Mouse (Mus musculus) layer of hippocampus, adult 2 months (tissue): ENCODE measurements around the gene Pcsk2. TPM values are rescaled to one million over a fixed set of nuclear protein-coding genes. Genes with fewer than 3 reads are reported as not detected.

Source experiments
- DNase-seq, 2 experiments: peaks; one replicate each; pipeline ENCODE4 v3.0.0; 2022; ENCODE audit warnings: low spot score in 2 of 2
- H3K27ac ChIP-seq: fragments of 200-600 bp; 2 replicates; pipeline ENCODE4 v1.8.1; 2022
- H3K4me3 ChIP-seq: fragments of 200-600 bp; 2 replicates; pipeline ENCODE4 v1.8.1; 2022; ENCODE audit warnings: mild to moderate bottlenecking
- CTCF ChIP-seq: fragments of 200-600 bp; conservative IDR thresholded peaks from 2 replicates; pipeline ENCODE4 v1.8.1; 2022; ENCODE audit warnings: antibody characterized with exemption, mild to moderate bottlenecking, moderate library complexity
- total RNA-seq, 2 experiments: library from RNA; stranded (reverse); gene quantifications; 2 replicates each; pipeline ENCODE4 v1.2.3; 2021

The Pcsk2 gene
- total RNA-seq, 2 experiments from 2014 or later, result 168 to 172 TPM

DNA sequence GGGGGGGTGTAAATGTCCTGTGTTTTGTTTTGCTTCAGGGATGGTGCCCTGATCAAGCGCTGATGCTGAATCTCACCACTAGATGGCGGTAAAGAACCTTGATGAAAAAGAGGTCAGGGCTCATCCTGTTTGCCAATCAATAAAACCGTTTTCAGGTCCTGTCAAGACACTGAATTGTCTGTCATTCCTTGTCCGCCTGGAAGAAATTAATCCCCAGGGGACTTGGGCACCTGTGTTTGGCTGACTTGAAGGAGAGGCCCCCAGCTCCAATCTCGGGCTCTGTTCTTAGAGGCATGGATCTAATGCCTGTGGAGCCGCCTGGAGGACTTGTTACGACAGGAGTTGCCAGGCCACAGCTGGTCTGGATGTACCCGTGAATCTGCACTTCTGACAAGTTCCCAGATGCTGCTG, 291.3 kb downstream of the Pcsk2 start:
- peak overlapping the region; percentile 30; the same call in 1 of the 2 replicates for H3K4me3 ChIP-seq
- no peak overlapping the region for H3K27ac ChIP-seq
- DNase-seq, result peak; percentile 65 to 80
- TF ChIP-seq CTCF, result peak; percentile 78

- no peak overlapping the region for H3K4me3 ChIP-seq
- TF ChIP-seq CTCF, result peak; percentile 17; the same call in 1 of the 2 replicates
- DNase-seq, result no peak
- no peak overlapping the region for H3K27ac ChIP-seq
Measured at GRCm38 (mm10) chr2:143838698-143839097, 292.7 kb downstream of the Pcsk2 start.

- no peak for DNase-seq
- TF ChIP-seq CTCF, result no peak
- no peak overlapping the region for H3K27ac ChIP-seq
- no peak overlapping the region for H3K4me3 ChIP-seq
Measured at GRCm38 (mm10) chr2:143839458-143839857, 293.5 kb downstream of the Pcsk2 start.

GRCm38 (mm10) chr2:143840895-143841294, 294.9 kb downstream of the Pcsk2 start:
- H3K27ac ChIP-seq, result no peak overlapping the region
- no peak for DNase-seq
- H3K4me3 ChIP-seq, result no peak overlapping the region
- no peak for TF ChIP-seq CTCF

GRCm38 (mm10) chr2:143841536-143841935, 295.6 kb downstream of the Pcsk2 start:
- Histone ChIP-seq H3K27ac (no peak overlapping the region), H3K4me3 (no peak overlapping the region)
- no peak for DNase-seq
- no peak for TF ChIP-seq CTCF

- H3K27ac ChIP-seq, result no peak overlapping the region
- no peak overlapping the region for H3K4me3 ChIP-seq
- DNase-seq, result no peak
- no peak for TF ChIP-seq CTCF
Measured at GRCm38 (mm10) chr2:143844779-143845178, 298.8 kb downstream of the Pcsk2 start.

- Histone ChIP-seq H3K4me3 (no peak overlapping the region), H3K27ac (no peak overlapping the region)
- no peak for DNase-seq
- no peak for TF ChIP-seq CTCF
Measured at GRCm38 (mm10) chr2:143846799-143847198, 300.8 kb downstream of the Pcsk2 start.

DNA sequence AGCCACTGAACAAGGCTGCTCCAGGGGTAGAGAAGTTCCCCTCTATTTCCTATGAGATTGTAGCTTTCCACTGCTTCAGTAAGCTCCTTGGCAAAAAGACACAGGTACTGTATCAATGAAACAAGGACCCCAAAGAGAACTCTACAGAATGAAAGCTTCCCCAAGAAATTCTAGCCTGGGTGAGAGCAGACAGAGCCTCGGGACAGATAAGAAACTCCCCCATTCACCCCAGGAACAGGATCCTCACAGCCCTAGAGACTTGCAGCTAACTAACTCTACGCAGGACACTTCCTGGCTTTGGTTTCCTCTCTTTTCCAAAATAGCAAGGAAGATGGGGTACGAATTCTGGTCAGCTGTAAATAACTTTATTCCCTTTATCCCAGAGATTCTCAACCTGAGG, 301.3 kb downstream of the Pcsk2 start:
- no peak overlapping the region for H3K4me3 ChIP-seq

GRCm38 (mm10) chr2:143851354-143852221, 305.6 kb downstream of the Pcsk2 start:
- Histone ChIP-seq H3K27ac (peak overlapping the region; percentile 51; the same call in 1 of the 2 replicates), H3K4me3 (no peak overlapping the region)
- peak; percentile 14 to 55 for DNase-seq
- TF ChIP-seq CTCF, result no peak

More for the DNA sequence above, 301.3 kb downstream of the Pcsk2 start:
- no peak overlapping the region for H3K27ac ChIP-seq
- DNase-seq, result no peak
- no peak for TF ChIP-seq CTCF

GRCm38 (mm10) chr2:143852295-143853275, 306.6 kb downstream of the Pcsk2 start:
- H3K4me3 ChIP-seq, result no peak overlapping the region
- no peak overlapping the region for H3K27ac ChIP-seq
- TF ChIP-seq CTCF, result no peak
- DNase-seq, result no peak

DNA sequence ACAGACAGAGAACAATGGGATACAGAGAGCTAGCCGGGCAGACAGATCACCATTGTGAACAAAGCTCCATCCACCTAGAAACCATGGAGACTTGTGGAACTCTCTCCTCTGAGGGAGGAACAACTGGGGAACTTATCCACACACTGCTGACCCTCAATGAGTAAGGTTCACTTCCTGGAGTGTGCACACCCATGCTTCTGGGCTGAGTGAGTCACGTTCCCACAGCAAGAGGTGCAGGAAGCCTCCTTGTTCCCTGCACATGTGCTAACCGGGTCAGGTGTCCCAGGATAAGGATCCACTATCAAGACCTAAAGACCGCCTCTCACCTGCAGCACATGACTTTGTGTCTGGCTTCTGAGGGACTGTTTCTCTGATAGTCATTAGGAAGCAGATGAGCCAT, 307.5 kb downstream of the Pcsk2 start:
- Histone ChIP-seq H3K4me3 (no peak overlapping the region), H3K27ac (no peak overlapping the region)
- TF ChIP-seq CTCF, result no peak
- DNase-seq, result no peak

- no peak for DNase-seq
Measured at GRCm38 (mm10) chr2:143859166-143859565, 313.2 kb downstream of the Pcsk2 start.

More at GRCm38 (mm10) chr2:143859166-143859565, 313.2 kb downstream of the Pcsk2 start:
- H3K27ac ChIP-seq, result no peak overlapping the region
- TF ChIP-seq CTCF, result no peak
- no peak overlapping the region for H3K4me3 ChIP-seq
